Mouse (Mus musculus): ENCODE measurements around the gene Ptpa. TPM values are rescaled to one million over a fixed set of nuclear protein-coding genes. Genes with fewer than 3 reads are reported as not detected.

Gene Ptpa
- total and polyA plus RNA-seq, 2 experiments from 2014 or later = 92.4 to 109 TPM

DNA sequence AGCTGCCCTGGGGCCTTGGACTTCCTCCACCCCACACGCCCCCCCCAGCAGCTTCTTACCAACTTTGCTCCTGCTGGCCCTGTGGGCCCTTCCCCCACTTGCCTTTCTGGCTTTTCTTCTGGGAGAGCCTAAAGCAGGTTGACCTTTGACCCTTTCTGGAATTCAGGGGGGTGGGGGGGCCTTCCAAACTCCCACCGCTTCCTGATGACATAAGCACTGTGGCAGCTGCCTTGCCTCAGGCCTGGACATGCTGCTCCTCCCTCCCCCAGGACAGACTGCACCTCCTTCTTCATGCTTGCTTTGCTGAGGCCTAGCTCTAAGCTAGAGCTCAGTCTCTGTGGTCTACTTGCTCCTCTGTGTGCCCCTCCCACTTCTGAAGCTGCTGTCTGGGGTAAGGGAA lies 29.5 kb downstream of the Ptpa start:
- Histone ChIP-seq H3K27me3 (ENCODE audit: control insufficient read depth, insufficient read depth, low read length) (no peaks in the 10 kb centered on the region), H3K27ac (ENCODE audit: low read depth) (peak overlapping the region; percentile 74), H3K9ac (replicated peaks; ENCODE audit: low read depth, low read length) (peak overlapping the region; percentile 37), H3K9me3 (replicated peaks; ENCODE audit: control insufficient read depth, low read length) (no peaks in the 10 kb centered on the region), H3K4me3 (ENCODE audit: low read depth, low read length) (no peak overlapping the region), H3K4me2 (ENCODE audit: low read depth, low read length) (no peak overlapping the region), H3K4me1 (ENCODE audit: control insufficient read depth, insufficient read depth) (peaks cover 56% of the 10 kb centered on the region), H3K36me3 (replicated peaks; ENCODE audit: control insufficient read depth, insufficient read depth, low read length) (peaks cover 40% of the 10 kb centered on the region)
- peak; percentile 58 for DNase-seq (ENCODE audit: low spot score)
- 33% methylated on average over 2 of the region's 2 CpGs for WGBS
- ATAC-seq (ENCODE audit: insufficient read depth, low read depth) = no peak
- TF ChIP-seq CTCF (IDR thresholded peaks at IDR 0.05; ENCODE audit: low read depth) (no peak), EP300 (IDR thresholded peaks at IDR 0.05; ENCODE audit: low read depth) (peak; percentile 39; the same call in 1 of the 2 replicates)

DNA sequence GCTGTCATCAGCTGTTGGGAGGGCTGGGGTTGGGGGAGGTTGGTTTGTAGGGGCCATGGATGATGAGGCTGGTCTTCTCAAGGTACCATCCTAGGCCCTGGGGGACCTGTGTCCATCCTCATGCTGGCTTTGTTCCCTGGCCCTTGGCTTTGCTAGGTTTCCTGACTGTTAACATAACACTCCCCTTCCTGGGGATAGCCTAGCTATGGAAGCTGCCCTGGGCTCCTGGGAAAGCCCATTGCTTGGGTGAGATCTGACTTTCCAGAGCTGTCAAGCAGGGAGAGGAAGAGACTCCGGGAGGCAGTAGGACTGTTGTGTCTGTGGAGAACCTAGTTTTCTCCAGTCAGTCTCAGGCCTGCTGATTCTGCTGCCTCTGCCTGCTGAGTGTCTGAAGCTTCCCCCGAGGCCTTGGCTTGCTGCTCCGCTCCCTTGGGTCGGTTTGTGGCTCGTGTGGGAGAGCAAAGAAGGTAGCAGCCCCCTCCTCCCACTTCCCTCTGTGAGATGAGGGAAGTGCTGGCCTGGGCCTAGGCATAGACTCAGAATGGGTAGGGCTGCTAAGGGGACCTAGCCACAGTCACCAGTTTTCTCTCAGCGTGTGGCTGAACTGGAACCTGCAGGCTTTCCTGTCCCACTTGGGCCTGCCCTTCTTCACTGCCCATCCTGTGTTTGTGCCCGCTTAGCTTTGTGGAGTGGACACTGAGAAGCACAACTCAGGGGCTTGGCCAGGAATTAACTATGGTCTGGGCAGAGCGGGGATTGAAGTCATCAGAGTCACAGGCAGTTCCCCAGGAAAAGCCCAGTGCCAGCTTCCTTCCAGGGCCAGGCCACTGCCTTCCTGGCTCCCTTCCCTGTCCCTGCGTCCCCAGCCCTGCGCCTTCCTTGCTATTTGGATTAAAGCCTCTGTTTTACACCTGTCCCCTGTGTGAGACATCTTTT lies 31.3 kb downstream of the Ptpa start:
- peaks cover 44% of the 10 kb centered on the region for H3K4me1 ChIP-seq (ENCODE audit: control insufficient read depth, insufficient read depth)

DNA sequence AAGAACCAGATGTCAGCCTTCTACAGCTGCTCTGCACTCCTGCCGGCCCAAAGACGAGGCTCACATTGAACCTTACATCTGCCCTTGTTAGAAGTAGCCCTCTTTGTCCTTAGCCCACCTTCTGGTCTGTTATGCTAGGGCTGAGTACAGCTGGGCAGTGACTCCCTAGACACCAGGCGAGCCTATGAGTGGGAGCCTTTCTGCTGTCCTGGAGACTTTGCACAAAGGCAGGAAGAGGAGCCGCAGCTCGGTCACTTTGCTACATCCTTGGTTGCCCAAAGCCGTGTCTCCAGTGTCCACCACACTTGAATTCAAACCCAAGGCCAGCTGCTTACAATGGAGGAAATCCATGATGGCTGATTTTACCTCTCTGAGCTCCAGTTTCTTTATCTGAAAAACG lies 32.5 kb downstream of the Ptpa start:
- ATAC-seq (ENCODE audit: insufficient read depth, low read depth) (no peak), DNase-seq (ENCODE audit: low spot score) (no peak)
- no peaks in the 10 kb centered on the region for H3K9me3 ChIP-seq (replicated peaks; ENCODE audit: control insufficient read depth, low read length)
- TF ChIP-seq EP300 (IDR thresholded peaks at IDR 0.05; ENCODE audit: low read depth) (no peak), CTCF (IDR thresholded peaks at IDR 0.05; ENCODE audit: low read depth) (no peak)
- peaks cover 32% of the 10 kb centered on the region for H3K4me1 ChIP-seq (ENCODE audit: control insufficient read depth, insufficient read depth)
- H3K27me3 ChIP-seq (ENCODE audit: control insufficient read depth, insufficient read depth, low read length) = no peaks in the 10 kb centered on the region
- peak overlapping the region; percentile 74 for H3K27ac ChIP-seq (ENCODE audit: low read depth)
- 72% methylated on average over 7 of the region's 7 CpGs for WGBS
- no peak overlapping the region for H3K4me2 ChIP-seq (ENCODE audit: low read depth, low read length)
- no peak overlapping the region for H3K9ac ChIP-seq (replicated peaks; ENCODE audit: low read depth, low read length)
- no peak overlapping the region for H3K4me3 ChIP-seq (ENCODE audit: low read depth, low read length)
- H3K36me3 ChIP-seq (replicated peaks; ENCODE audit: control insufficient read depth, insufficient read depth, low read length) = peaks cover 44% of the 10 kb centered on the region

More for the DNA sequence above, 31.3 kb downstream of the Ptpa start:
- TF ChIP-seq CTCF (IDR thresholded peaks at IDR 0.05; ENCODE audit: low read depth) (no peak), EP300 (IDR thresholded peaks at IDR 0.05; ENCODE audit: low read depth) (no peak)
- Histone ChIP-seq H3K4me2 (ENCODE audit: low read depth, low read length) (no peak overlapping the region), H3K27ac (ENCODE audit: low read depth) (peak overlapping the region; percentile 74), H3K4me3 (ENCODE audit: low read depth, low read length) (no peak overlapping the region), H3K36me3 (replicated peaks; ENCODE audit: control insufficient read depth, insufficient read depth, low read length) (peaks cover 44% of the 10 kb centered on the region), H3K9ac (replicated peaks; ENCODE audit: low read depth, low read length) (no peak overlapping the region; the same call in 1 of the 2 replicates), H3K9me3 (replicated peaks; ENCODE audit: control insufficient read depth, low read length) (no peaks in the 10 kb centered on the region), H3K27me3 (ENCODE audit: control insufficient read depth, insufficient read depth, low read length) (no peaks in the 10 kb centered on the region)
- ATAC-seq (ENCODE audit: insufficient read depth, low read depth) (no peak), DNase-seq (ENCODE audit: low spot score) (no peak)
- WGBS = 59% methylated on average over 10 of the region's 10 CpGs

DNA sequence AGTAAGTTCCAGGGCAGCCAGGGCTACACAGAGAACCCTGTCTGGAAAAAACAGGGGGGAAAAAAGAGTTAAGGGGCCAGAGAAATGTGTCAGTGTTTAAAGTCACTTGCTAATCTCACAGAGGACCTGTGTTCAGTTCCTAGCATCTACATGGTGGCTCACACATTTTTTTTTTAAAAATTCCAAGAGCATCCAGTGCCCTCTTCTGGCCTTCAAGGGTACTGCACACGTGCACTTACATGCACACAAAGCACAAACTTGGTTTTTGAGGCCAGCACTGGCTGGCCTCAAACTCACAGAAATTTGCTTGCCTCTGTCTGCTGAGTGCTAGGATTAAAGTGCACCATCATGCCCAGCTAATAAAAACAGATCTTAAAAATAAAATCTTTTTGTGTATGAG lies 34.7 kb downstream of the Ptpa start:
- WGBS = 80% methylated on average over 1 of the region's 1 CpGs
- TF ChIP-seq CTCF (IDR thresholded peaks at IDR 0.05; ENCODE audit: low read depth) (peak; percentile 30), EP300 (IDR thresholded peaks at IDR 0.05; ENCODE audit: low read depth) (no peak)

DNA sequence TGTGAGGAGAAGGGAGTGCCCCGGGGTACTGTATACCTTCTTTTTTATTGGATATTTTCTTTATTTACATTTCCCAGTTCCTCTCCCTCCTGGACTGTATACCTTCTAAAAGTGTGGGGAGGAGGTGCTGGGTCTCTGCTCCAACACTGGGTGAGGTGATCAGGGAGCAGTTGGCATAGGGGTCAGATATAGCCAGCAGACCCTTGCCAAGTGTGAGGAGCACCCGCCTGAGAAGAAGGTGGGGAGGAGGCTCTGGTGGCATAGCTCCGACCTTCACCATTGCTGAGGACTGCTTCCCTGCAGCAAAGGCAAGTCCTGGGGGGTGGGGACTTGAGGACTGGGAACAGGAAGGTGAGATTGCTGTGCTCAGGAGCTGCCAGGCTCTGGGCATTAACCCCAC lies 35.7 kb downstream of the Ptpa start:
- Histone ChIP-seq H3K4me1 (ENCODE audit: control insufficient read depth, insufficient read depth) (peaks cover 15% of the 10 kb centered on the region), H3K9me3 (replicated peaks; ENCODE audit: control insufficient read depth, low read length) (no peaks in the 10 kb centered on the region), H3K27me3 (ENCODE audit: control insufficient read depth, insufficient read depth, low read length) (no peaks in the 10 kb centered on the region), H3K36me3 (replicated peaks; ENCODE audit: control insufficient read depth, insufficient read depth, low read length) (peaks cover 27% of the 10 kb centered on the region), H3K4me3 (ENCODE audit: low read depth, low read length) (no peak overlapping the region), H3K4me2 (ENCODE audit: low read depth, low read length) (no peak overlapping the region), H3K9ac (replicated peaks; ENCODE audit: low read depth, low read length) (no peak overlapping the region), H3K27ac (ENCODE audit: low read depth) (no peak overlapping the region)
- TF ChIP-seq CTCF (IDR thresholded peaks at IDR 0.05; ENCODE audit: low read depth) = no peak
- TF ChIP-seq EP300 (IDR thresholded peaks at IDR 0.05; ENCODE audit: low read depth) = no peak
- DNase-seq (ENCODE audit: low spot score) (no peak), ATAC-seq (ENCODE audit: insufficient read depth, low read depth) (no peak)
- WGBS = 87% methylated on average over 3 of the region's 3 CpGs

More for the DNA sequence above, 34.7 kb downstream of the Ptpa start:
- Histone ChIP-seq H3K27me3 (ENCODE audit: control insufficient read depth, insufficient read depth, low read length) (no peaks in the 10 kb centered on the region), H3K4me2 (ENCODE audit: low read depth, low read length) (no peak overlapping the region), H3K27ac (ENCODE audit: low read depth) (no peak overlapping the region), H3K36me3 (replicated peaks; ENCODE audit: control insufficient read depth, insufficient read depth, low read length) (peaks cover 34% of the 10 kb centered on the region), H3K4me1 (ENCODE audit: control insufficient read depth, insufficient read depth) (peaks cover 11% of the 10 kb centered on the region), H3K9me3 (replicated peaks; ENCODE audit: control insufficient read depth, low read length) (no peaks in the 10 kb centered on the region), H3K9ac (replicated peaks; ENCODE audit: low read depth, low read length) (no peak overlapping the region), H3K4me3 (ENCODE audit: low read depth, low read length) (no peak overlapping the region)
- DNase-seq (ENCODE audit: low spot score) (no peak), ATAC-seq (ENCODE audit: insufficient read depth, low read depth) (no peak)

All from heart, postnatal 0 days (tissue).